Mouse (Mus musculus): Measurements from ENCODE around the gene Txndc12. TPM values are rescaled to one million over a fixed set of nuclear protein-coding genes. Genes with fewer than 3 reads are reported as not detected.

Gene Txndc12
- 20.6 and 23.2 TPM in 2 replicates for polyA plus RNA-seq (2012; rRNA removed)

GRCm38 (mm10) chr4:108834115-108834970 is at the start of gene Txndc12:
Txndc12 (plus strand) TSS chr4:108834601.

GRCm38 (mm10) chr4:108832916-108833827 is 1.2 kb upstream of the Txndc12 start, which contains the start of gene Btf3l4:
Btf3l4 (minus strand) TSS chr4:108833614.

GRCm38 (mm10) chr4:108847715-108848504 is 13.5 kb downstream of the Txndc12 start, which contains the start of gene Kti12:
Kti12 (plus strand) TSS chr4:108847785.

GRCm38 (mm10) chr4:108848505-108848848 is 14.1 kb downstream of the Txndc12 start, which contains the start of gene A730015C16Rik:
A730015C16Rik (minus strand) TSS chr4:108848619.

GRCm38 (mm10) chr4:108878963-108879822 is 44.8 kb downstream of the Txndc12 start, which contains the start of gene Rab3b:
Rab3b (plus strand) TSS chr4:108879063.

Other genes with a start within 250 kb of the Txndc12 start
- 8.7 and 9.0 TPM in 2 replicates for gene Cc2d1b, start 214.7 kb upstream of the Txndc12 start, polyA plus RNA-seq (2012; rRNA removed)
- 0.02 and 0.03 TPM in 2 replicates for gene 3110021N24Rik, start 115.0 kb upstream of the Txndc12 start, polyA plus RNA-seq (2012; rRNA removed)
- 2.1 and 2.7 TPM in 2 replicates for gene Zfyve9, start 53.8 kb upstream of the Txndc12 start, polyA plus RNA-seq (2012; rRNA removed)
- 23.4 and 26.2 TPM in 2 replicates for gene Btf3l4, start 987 bp upstream of the Txndc12 start, polyA plus RNA-seq (2012; rRNA removed)
- 20.7 and 21.2 TPM in 2 replicates for gene Kti12, start 13.2 kb downstream of the Txndc12 start, polyA plus RNA-seq (2012; rRNA removed)
- gene A730015C16Rik, start 14.0 kb downstream of the Txndc12 start, polyA plus RNA-seq (2012; rRNA removed) = 0.02 and 0.05 TPM in 2 replicates
- 1.3 and 1.4 TPM in 2 replicates for gene Rab3b, start 44.5 kb downstream of the Txndc12 start, polyA plus RNA-seq (2012; rRNA removed)
- gene Nrd1, start 166.1 kb downstream of the Txndc12 start, polyA plus RNA-seq (2012; rRNA removed) = 34.2 and 35.9 TPM in 2 replicates

Measured in liver, embryonic 18 days (tissue).